Mouse (Mus musculus) erythroblast, embryonic 14.5 days (primary cell): ENCODE measurements at regions not wholly inside any gene's neighbourhood (a gene's known extent, or its start where the extent isn't known, plus 50 kb on each side); places are given as distances from the start of the nearest gene placed in this dataset.

Experiments
- GATA1 ChIP-seq: IDR thresholded peaks from 2 replicates; pipeline ENCODE4 v1.6.1; 2012; ENCODE audit warnings: low read length, inconsistent platforms, mixed read lengths
- TAL1 ChIP-seq: IDR thresholded peaks from 3 replicates; pipeline ENCODE4 v1.6.1; 2012; ENCODE audit warnings: low read length, inconsistent platforms, mixed read lengths

DNA sequence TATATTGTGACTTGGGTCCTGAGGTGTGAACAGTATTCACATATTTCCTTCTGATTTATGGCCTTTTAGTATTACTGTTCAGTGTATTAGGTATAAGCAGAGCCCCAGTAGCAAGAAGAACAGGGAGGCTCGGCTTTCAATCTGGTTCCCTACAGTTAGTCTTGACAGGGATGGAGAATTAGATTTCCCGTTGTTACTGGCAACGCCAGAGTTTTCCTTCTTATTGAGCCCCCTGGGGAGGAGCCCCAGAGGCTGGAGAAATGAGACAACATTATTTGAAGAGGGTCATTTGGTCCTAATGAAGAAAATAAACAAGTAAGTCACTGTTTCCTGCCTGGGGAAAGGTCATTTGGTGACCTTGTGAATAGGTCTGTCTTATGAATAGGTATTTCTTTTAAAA, 285.1 kb upstream of the Pard3b start:
- TF ChIP-seq TAL1 (no peak), GATA1 (no peak)
